Mouse (Mus musculus): Measurements from ENCODE around the gene Pigo.

Gene Pigo

DNA sequence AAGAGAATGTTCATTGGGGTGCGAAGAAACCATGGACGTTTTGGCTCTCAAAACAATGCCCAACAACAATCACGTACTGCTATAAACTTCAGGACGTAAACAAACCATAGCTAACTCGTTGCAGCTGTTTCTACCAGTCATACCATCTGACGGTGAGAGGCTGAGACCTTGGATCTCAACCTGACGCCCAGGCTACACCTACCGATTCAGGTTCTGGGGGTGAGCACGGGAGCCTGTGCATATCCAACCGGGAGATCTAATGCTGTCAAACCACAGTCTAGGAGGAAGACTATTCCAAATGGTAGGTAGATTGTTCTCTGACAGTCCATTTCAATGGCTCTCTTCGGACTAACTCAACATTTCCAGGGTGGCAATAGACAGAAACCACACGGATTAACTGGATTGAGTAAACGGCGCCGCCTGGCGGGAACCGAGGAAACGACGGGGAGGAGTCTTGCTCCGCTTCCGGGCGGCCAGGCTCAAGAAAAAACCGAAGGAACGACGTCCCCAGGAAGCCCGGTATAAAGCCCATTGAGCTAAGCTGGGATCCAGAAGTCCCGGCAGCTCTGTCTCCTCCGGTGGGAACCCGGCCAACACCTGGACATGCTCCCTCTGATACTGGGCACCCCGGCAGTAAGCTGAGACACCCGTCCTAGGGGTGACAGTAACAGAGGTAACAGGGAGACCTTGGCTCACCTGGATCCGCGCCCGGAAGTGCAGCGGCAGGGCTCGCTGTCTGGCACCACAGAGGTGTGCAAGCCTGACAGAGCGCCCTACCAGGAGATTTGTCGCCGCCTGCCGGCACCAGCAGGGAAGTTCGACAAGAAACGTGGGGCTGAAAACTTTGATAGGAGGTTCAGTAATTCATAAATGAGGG lies at the start of gene Pigo:
Gene Pigo (minus strand): TSS at position 736 of the 877 bp plus-strand sequence.
- DNase-seq (ENCODE audit: low read depth, low spot score): peak; percentile 92
- no peaks in the 10 kb centered on the region for H3K27me3 ChIP-seq (ENCODE audit: control insufficient read depth, insufficient read depth, low read length, poor library complexity, severe bottlenecking)
- H3K36me3 ChIP-seq (ENCODE audit: control insufficient read depth, insufficient read depth, low read length, poor library complexity, severe bottlenecking): peaks cover 14% of the 10 kb centered on the region

DNA sequence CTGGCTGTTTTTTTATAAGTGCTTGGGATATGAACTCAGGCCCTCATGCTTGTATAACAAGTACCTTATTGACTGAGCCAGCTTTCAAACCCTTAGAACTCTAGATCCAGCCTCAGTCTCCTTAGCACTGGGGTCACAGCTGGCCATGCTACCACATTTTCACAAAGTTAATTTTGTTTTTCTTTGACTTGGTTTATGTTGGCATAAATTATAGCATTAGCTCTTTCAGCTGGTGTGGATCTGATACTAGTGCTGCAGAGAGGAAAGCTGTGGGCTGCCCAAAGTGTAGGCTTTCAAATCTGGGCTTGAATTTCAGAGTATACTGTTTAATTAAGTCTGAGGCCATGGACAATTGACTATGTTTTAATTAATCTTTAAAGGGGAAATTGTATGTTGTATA lies 49.3 kb upstream of the Pigo start:
- Histone ChIP-seq H3K27me3 (ENCODE audit: control insufficient read depth, insufficient read depth, low read length, poor library complexity, severe bottlenecking) (no peaks in the 10 kb centered on the region), H3K36me3 (ENCODE audit: control insufficient read depth, insufficient read depth, low read length, poor library complexity, severe bottlenecking) (no peaks in the 10 kb centered on the region)
- DNase-seq (ENCODE audit: low read depth, low spot score): no peak

DNA sequence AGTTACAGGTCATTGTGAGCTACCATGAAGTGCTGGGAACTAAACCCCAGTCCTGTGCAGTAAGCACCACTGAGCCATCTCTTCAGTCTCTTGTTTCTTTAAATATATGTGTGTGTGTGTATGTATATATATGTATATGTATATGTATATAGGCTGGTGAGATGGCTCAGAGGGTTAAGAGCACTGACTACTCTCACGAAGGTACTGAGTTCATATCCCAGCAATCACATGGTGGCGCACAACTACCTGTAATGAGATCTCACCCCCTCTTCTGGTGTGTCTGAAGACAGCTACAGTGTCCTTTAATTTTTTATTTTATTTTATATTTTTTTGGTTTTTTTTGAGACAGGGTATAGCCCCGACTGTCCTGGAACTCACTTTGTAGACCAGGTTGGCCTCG lies 39.9 kb upstream of the Pigo start:
- Histone ChIP-seq H3K36me3 (ENCODE audit: control insufficient read depth, insufficient read depth, low read length, poor library complexity, severe bottlenecking) (no peaks in the 10 kb centered on the region), H3K27me3 (ENCODE audit: control insufficient read depth, insufficient read depth, low read length, poor library complexity, severe bottlenecking) (peaks cover 2% of the 10 kb centered on the region; the same call in 1 of the 2 replicates)
- no peak for DNase-seq (ENCODE audit: low read depth, low spot score)

DNA sequence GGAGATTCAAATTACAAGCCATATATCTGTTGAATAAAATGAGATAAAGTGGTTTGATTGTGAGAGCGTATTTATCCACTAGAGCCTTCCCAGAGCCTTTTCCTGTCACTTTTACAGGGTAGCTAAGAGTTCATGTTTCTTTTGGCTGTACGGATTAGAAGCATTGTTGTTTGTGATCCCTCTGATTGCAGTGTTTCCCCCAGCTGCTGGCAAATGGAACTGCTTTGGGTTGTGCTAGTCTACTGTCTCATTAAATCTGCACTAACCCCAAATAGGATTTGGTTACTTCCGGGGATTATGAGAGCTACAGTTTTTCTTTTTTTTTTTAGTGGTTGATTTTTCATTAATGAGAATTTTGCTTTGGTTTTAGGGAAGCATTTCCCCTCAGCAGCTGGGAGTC lies 34.7 kb upstream of the Pigo start:
- H3K36me3 ChIP-seq (ENCODE audit: control insufficient read depth, insufficient read depth, low read length, poor library complexity, severe bottlenecking): no peaks in the 10 kb centered on the region
- DNase-seq (ENCODE audit: low read depth, low spot score): no peak
- peaks cover 2% of the 10 kb centered on the region; the same call in 1 of the 2 replicates for H3K27me3 ChIP-seq (ENCODE audit: control insufficient read depth, insufficient read depth, low read length, poor library complexity, severe bottlenecking)

DNA sequence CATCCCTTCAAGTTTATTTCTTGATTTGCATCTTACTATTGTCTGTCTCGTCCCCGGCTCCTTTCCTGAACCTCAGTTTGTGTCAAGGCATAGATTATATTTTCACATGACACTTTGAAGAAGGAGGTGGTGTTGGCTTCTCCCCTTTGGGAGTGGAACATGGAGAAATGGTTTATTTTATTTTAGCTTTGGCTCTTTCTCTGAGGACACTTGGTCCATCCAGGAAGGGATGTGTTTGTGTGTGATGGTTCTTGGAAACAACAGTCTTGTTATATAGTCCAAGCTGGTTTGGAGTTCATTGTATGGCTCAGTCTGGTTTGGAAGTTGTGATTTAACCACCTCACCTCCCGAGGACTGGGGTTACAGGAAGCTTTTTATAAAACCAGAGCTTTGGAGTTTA lies 34.1 kb upstream of the Pigo start:
- H3K36me3 ChIP-seq (ENCODE audit: control insufficient read depth, insufficient read depth, low read length, poor library complexity, severe bottlenecking): no peaks in the 10 kb centered on the region
- no peak for DNase-seq (ENCODE audit: low read depth, low spot score)

DNA sequence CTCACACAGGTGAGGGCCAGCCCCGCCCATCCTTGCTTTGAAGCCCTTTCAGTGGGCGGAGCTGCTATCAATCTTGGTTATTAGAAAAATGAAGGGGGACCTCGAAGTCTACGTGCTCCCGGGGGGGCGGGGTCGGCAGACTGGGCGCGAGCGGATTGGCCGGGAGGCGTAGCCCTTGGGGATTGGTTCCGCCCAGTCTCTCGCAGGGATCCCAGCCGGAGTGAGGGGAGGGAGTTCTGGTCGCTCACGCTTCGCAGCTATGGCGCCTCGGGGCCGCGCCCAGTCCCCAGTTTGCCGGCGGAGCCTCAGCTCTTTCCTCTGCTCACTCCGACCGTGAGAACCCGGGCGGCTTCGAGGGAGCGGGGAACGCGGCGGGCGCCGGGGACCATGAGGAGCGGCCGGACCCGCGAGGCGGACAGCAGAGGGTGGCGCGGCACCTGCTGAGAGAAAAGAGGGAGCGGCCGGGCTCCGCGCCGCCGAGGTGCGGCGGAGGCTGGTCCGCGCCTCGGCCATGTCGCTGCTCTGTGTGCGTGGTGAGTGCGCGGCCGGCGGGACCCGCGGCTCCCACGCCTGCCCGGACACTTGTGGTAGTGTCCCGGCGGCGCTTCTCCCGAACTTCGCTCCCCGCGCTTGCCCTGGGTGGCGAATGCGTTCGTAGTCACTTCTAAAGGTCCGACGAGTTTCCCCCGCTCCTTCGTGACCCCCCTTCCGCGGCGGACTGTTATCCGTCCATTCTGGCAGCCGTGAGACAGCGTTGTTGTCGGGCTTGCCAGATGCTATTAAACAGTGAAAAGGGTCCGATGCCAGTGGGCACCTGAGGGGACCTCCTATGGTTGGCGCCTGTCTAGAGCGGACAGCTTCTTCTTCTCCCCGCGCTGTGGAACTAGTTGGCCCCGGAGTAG lies 33.4 kb upstream of the Pigo start, which contains the start of gene Unc13b:
Gene Unc13b (plus strand): TSS at position 201 of the 902 bp plus-strand sequence.
- no peaks in the 10 kb centered on the region for H3K36me3 ChIP-seq (ENCODE audit: control insufficient read depth, insufficient read depth, low read length, poor library complexity, severe bottlenecking)
- peaks cover 2% of the 10 kb centered on the region; the same call in 1 of the 2 replicates for H3K27me3 ChIP-seq (ENCODE audit: control insufficient read depth, insufficient read depth, low read length, poor library complexity, severe bottlenecking)
- DNase-seq (ENCODE audit: low read depth, low spot score): peak; percentile 85

More for the DNA sequence above, 34.1 kb upstream of the Pigo start:
- H3K27me3 ChIP-seq (ENCODE audit: control insufficient read depth, insufficient read depth, low read length, poor library complexity, severe bottlenecking): peaks cover 2% of the 10 kb centered on the region; the same call in 1 of the 2 replicates

DNA sequence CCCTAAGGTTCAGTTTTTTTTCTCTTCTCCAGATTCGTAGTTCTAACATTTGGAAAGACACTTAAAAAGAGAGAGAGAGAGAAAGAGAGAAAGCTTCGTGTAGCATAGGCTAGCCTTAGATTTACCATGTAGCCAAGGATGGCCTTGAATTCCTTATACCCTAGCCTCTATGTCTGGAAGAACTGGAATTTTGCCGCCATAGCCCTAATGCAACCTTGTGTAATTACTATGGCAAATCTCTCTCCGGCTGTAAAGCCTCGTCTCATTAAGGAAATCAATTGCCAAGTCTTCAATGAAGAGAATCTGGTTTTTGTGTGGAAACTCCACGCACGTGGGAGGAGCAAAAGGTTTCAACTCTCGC lies 32.8 kb upstream of the Pigo start:
- no peak for DNase-seq (ENCODE audit: low read depth, low spot score)
- Histone ChIP-seq H3K27me3 (ENCODE audit: control insufficient read depth, insufficient read depth, low read length, poor library complexity, severe bottlenecking) (peaks cover 2% of the 10 kb centered on the region; the same call in 1 of the 2 replicates), H3K36me3 (ENCODE audit: control insufficient read depth, insufficient read depth, low read length, poor library complexity, severe bottlenecking) (no peaks in the 10 kb centered on the region)

DNA sequence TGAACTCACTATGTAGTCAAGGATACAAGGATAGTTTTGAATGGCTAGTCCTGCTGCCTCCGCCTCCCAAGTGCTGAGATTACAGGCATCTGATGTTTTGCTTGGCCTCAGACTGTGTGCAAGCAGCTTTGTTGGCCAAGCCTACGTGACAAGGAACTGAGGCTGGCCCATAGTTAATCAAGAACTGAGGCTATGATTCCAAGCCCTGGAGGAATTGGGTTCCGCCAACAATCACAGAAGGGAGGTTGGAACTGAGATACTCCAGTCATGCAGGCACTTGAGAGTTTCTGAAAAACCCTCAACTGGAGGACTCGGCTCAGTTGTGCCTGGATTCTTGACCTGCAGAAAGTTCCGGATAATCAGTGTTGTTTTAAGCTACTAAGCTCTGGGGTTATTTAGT lies 32.0 kb upstream of the Pigo start:
- Histone ChIP-seq H3K27me3 (ENCODE audit: control insufficient read depth, insufficient read depth, low read length, poor library complexity, severe bottlenecking) (peaks cover 2% of the 10 kb centered on the region; the same call in 1 of the 2 replicates), H3K36me3 (ENCODE audit: control insufficient read depth, insufficient read depth, low read length, poor library complexity, severe bottlenecking) (no peaks in the 10 kb centered on the region)
- no peak for DNase-seq (ENCODE audit: low read depth, low spot score)

DNA sequence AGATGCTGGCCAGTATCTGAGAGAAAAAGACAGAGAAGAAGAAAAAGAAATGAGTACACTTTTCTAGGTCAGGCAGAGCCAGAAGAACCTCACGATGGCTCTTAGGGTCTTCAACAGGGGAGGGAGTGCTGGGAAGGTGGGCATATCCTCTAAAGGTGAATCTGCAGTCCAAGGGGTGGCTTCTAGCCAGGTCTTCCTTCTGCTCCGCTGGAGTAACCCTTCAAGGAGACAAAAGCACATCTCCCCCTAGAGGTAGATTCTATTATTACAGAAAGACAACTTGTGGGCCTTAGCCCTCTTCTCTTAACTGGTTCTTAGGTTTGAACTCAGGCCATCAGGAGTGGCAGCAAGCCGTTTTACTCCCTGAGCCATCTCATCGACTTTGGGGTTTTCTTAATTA lies 27.0 kb upstream of the Pigo start:
- Histone ChIP-seq H3K36me3 (ENCODE audit: control insufficient read depth, insufficient read depth, low read length, poor library complexity, severe bottlenecking) (no peaks in the 10 kb centered on the region), H3K27me3 (ENCODE audit: control insufficient read depth, insufficient read depth, low read length, poor library complexity, severe bottlenecking) (no peaks in the 10 kb centered on the region)
- peak; percentile 83 for DNase-seq (ENCODE audit: low read depth, low spot score)

DNA sequence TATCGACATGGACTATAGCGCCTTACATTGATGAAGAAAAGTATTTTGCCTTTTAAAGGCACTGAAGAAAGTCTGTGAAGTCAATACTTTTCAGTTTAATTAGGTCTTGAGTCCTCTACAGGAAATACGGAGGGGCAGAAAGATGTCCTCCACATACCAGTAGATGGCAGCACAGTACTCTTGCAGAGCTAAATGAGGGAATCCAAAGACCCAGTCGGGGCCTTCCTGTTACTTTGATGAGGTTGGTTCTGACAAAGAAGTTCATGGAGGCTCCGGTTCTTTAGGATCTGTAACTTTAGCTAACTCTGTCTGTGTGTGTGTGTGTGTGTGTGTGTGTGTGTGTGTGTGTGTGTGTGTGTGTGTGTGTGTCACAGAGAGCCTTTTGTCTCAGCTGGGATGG lies 21.6 kb upstream of the Pigo start:
- Histone ChIP-seq H3K27me3 (ENCODE audit: control insufficient read depth, insufficient read depth, low read length, poor library complexity, severe bottlenecking) (no peaks in the 10 kb centered on the region), H3K36me3 (ENCODE audit: control insufficient read depth, insufficient read depth, low read length, poor library complexity, severe bottlenecking) (no peaks in the 10 kb centered on the region)
- peak; percentile 90 for DNase-seq (ENCODE audit: low read depth, low spot score)

DNA sequence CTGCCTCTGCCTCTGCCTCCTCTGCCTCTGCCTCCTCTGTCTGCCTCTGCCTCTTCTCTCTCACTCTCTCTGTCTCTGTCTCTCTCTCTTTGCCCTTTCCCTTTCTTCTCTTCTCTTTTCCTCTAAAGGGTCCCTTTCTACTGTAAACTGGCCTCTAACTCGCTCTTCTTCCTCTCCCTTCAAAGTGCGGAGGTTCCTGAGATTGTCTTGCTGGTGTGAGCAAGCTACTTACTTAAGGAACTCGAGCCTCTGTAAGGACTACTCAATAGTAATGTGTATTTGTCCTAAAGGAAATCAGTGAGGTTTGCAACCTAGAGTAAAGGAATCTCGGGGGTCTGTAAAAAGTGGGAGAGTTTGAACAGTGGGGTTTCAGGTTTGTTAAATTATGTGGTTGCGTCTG lies 21.0 kb upstream of the Pigo start:
- Histone ChIP-seq H3K36me3 (ENCODE audit: control insufficient read depth, insufficient read depth, low read length, poor library complexity, severe bottlenecking) (no peaks in the 10 kb centered on the region), H3K27me3 (ENCODE audit: control insufficient read depth, insufficient read depth, low read length, poor library complexity, severe bottlenecking) (no peaks in the 10 kb centered on the region)
- DNase-seq (ENCODE audit: low read depth, low spot score): no peak

DNA sequence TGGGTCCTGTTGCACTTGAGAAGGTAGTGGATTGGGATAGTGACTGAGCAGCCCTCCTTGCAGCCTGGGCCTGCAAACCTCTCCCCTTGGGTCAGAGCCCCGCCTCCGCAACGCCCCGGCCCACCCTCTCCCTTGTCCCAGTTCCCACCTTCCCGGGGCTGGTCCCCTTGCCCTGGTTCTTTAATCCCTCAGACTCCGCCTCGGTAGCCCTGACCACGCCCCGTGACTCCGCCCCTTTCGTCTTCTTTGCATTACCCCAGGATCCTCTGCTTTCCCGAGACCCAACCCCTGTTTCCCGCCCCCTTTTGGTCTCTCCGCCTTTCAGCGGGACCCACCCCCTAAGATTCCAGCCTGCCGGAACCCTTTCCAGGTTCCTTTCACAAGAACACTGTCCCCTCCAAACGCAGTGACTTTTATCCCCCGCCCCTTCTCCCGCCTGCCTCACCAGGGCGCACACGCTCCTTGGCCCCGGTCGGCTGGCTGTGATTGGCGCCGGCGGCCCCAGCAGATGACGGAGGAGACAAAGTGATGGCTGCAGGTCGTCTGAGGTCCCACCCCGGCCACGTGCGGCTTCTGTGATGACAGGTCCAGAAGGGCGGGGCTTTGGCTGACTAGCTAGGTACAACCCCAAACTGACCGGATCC lies 20.2 kb upstream of the Pigo start, which contains the start of gene Fam214b:
Gene Fam214b (minus strand): TSS at position 562 of the 644 bp plus-strand sequence.
- no peaks in the 10 kb centered on the region for H3K27me3 ChIP-seq (ENCODE audit: control insufficient read depth, insufficient read depth, low read length, poor library complexity, severe bottlenecking)
- no peaks in the 10 kb centered on the region for H3K36me3 ChIP-seq (ENCODE audit: control insufficient read depth, insufficient read depth, low read length, poor library complexity, severe bottlenecking)
- peak; percentile 94 for DNase-seq (ENCODE audit: low read depth, low spot score)

DNA sequence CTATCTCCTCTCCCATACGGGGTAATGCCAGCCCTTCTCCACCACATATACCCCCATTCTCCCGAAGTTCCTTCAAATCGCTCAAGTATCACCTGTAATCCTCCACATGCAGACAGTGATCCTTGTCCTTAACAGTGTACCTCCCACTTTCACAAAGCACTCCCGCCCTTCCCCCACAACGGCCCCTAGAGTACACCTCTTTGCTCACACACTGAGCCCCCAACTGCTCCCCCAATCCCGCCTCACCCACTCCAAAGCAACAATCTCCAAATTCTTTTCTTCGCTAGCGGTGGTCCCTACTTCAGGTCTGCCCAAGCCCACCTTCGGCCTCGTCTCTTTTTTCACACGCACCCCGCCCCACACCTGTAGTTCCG lies 19.7 kb upstream of the Pigo start:
- H3K27me3 ChIP-seq (ENCODE audit: control insufficient read depth, insufficient read depth, low read length, poor library complexity, severe bottlenecking): no peaks in the 10 kb centered on the region
- H3K36me3 ChIP-seq (ENCODE audit: control insufficient read depth, insufficient read depth, low read length, poor library complexity, severe bottlenecking): no peaks in the 10 kb centered on the region
- no peak for DNase-seq (ENCODE audit: low read depth, low spot score)

DNA sequence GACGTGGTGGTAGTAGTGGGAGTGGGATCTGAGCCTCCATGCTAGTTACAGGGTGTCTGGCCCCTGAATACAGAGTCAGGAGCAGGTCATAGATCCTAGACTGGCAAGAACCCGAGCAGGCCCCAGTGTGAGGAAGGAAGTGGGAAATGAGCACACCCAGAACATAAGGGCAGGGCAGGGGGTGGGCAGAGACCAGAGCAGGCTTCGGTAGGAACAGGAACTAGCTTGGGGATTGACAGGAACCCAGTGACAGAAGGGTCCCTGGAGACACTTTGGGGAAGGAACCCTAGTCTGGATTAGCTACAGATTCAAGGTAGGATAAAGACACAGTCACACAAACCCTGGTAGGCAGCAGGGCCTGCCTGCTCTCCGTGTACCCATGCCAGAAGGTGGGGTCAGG lies 19.1 kb upstream of the Pigo start:
- H3K36me3 ChIP-seq (ENCODE audit: control insufficient read depth, insufficient read depth, low read length, poor library complexity, severe bottlenecking): no peaks in the 10 kb centered on the region
- peak; percentile 62 for DNase-seq (ENCODE audit: low read depth, low spot score)
- no peaks in the 10 kb centered on the region for H3K27me3 ChIP-seq (ENCODE audit: control insufficient read depth, insufficient read depth, low read length, poor library complexity, severe bottlenecking)
